Mouse (Mus musculus): ENCODE measurements around the gene Fbxl8.

DNA sequence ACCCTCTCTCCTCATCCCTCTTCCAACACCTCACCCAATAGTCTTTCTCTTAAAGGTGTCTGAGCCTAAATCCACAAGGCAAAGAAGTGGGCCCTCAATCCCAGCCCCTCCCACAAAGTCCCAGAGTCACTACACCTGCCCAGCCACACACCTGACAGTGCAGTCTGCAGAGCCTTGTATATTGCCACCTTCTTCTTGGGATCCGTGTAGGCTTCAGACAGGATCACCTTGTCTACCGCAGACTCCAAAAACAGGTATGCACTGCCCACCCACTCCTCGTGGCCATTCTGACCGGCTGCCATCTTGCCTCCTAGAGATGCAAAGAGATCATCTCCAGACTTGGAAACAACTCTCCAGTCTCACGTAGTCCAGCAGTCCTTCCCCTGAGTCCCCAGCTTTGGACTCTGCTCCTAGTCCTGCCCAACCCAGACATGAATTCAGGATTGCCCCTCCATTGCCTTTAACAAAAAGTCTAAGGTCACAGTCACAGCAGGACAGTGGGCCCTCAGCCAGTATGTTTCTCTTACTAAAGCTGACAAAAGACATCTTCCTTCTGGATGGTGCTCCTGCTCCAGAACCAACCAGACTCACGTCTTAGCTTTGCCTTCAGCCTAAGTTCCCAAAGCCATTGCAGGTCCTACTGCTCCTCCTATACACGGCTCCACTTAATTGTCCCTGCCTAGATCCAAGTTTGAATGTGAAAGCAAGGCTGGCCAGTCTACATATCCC lies 3.9 kb upstream of the Fbxl8 start:
- TF ChIP-seq POLR2A (IDR thresholded peaks at IDR 0.05; ENCODE audit: borderline replicate concordance, control insufficient read depth, low read depth, low read length): no peak
- TF ChIP-seq CTCF (IDR thresholded peaks at IDR 0.05; ENCODE audit: control insufficient read depth, insufficient read depth, low read length): no peak
